Mouse (Mus musculus) thymus, postnatal 0 days (tissue): Measurements from ENCODE around the gene Gm28036. TPM values are rescaled to one million over a fixed set of nuclear protein-coding genes. Genes with fewer than 3 reads are reported as not detected.

Experiments used
- polyA plus RNA-seq: library from polyadenylated mRNA; unstranded; fragments of >200 nt; fragmentation: Nextera tagmentation; extraction: Ambion mirVana; gene quantifications from 2 replicates; pipeline ENCODE4 v1.2.1, GENCODE M21; 2015

The Gm28036 gene
- polyA plus RNA-seq, 1 experiment from 2014 or later: 13.8 TPM

Other genes starting within 250 kb of the Gm28036 start
- gene Uqcc1, start 196.8 kb downstream of the Gm28036 start, polyA plus RNA-seq: 56.9 and 58.2 TPM in 2 replicates
- not detected in 2 replicates for gene Gm15557, start 186.4 kb downstream of the Gm28036 start, polyA plus RNA-seq
- 0.22 and 0.25 TPM in 2 replicates for gene Gdf5, start 181.7 kb downstream of the Gm28036 start, polyA plus RNA-seq
- gene Cep250, start 170.6 kb downstream of the Gm28036 start, polyA plus RNA-seq: 16.6 and 23.4 TPM in 2 replicates
- gene 6430550D23Rik, start 119.1 kb downstream of the Gm28036 start, polyA plus RNA-seq: 2.1 TPM in 2 replicates
- 175 and 186 TPM in 2 replicates for gene Ergic3, start 119.0 kb downstream of the Gm28036 start, polyA plus RNA-seq
- 0.04 and 0.07 TPM in 2 replicates for gene Fer1l4, start 74.1 kb downstream of the Gm28036 start, polyA plus RNA-seq
- 0.90 and 0.98 TPM in 2 replicates for gene Spag4, start 61.9 kb downstream of the Gm28036 start, polyA plus RNA-seq
- 65.0 and 76.9 TPM in 2 replicates for gene Cpne1, start 15.1 kb downstream of the Gm28036 start, polyA plus RNA-seq
- gene Rbm12, start 15.1 kb downstream of the Gm28036 start, polyA plus RNA-seq: 22.0 and 22.8 TPM in 2 replicates
- 490 and 536 TPM in 2 replicates for gene Romo1, start 16.9 kb upstream of the Gm28036 start, polyA plus RNA-seq
- 51.4 and 51.5 TPM in 2 replicates for gene Nfs1, start 17.1 kb upstream of the Gm28036 start, polyA plus RNA-seq
- 783 and 898 TPM in 2 replicates for gene Rbm39, start 53.1 kb upstream of the Gm28036 start, polyA plus RNA-seq
- gene Phf20, start 69.4 kb upstream of the Gm28036 start, polyA plus RNA-seq: 56.7 and 62.7 TPM in 2 replicates
- gene Cnbd2, start 185.2 kb upstream of the Gm28036 start, polyA plus RNA-seq: 10.3 and 12.2 TPM in 2 replicates
- gene Scand1, start 185.6 kb upstream of the Gm28036 start, polyA plus RNA-seq: 176 and 184 TPM in 2 replicates